Mouse (Mus musculus): Measurements from ENCODE around the gene Gskip.

- TF ChIP-seq CTCF (IDR thresholded peaks at IDR 0.05; ENCODE audit: insufficient read depth, low read depth, low read length) (no peak), POLR2A (IDR thresholded peaks at IDR 0.05; ENCODE audit: insufficient read depth, low read depth, low read length) (no peak)
These were observed 48.9 kb downstream of the Gskip start for GRCm38 (mm10) chr12:105733370-105734159.
